Mouse (Mus musculus) forebrain, embryonic 15.5 days (tissue): Measurements from ENCODE around the gene 4931414P19Rik. TPM values are rescaled to one million over a fixed set of nuclear protein-coding genes. Genes with fewer than 3 reads are reported as not detected.
A peak's percentile ranks its signal among the peaks of the same experiment; 100 is the strongest.

Experiments used
- ATAC-seq: fragments of 200-750 bp; cut with Nextera tagmentation; replicated peaks from 2 replicates; pipeline ENCODE4 v1.8.0; 2017; ENCODE audit warnings: mild to moderate bottlenecking, moderate TSS enrichment, moderate library complexity
- H3K27ac ChIP-seq: fragments of 300-500 bp; sonication (generic); replicated peaks from 2 replicates; pipeline ENCODE4 v1.5.1; 2015; ENCODE audit warnings: mild to moderate bottlenecking, inconsistent platforms
- H3K27me3 ChIP-seq: fragments of 300-500 bp; sonication (generic); 2 replicates; pipeline ENCODE4 v1.6.1; 2015; ENCODE audit warnings: inconsistent platforms
- H3K36me3 ChIP-seq: fragments of 300-500 bp; sonication (generic); 2 replicates; pipeline ENCODE4 v1.6.1; 2015; ENCODE audit warnings: mild to moderate bottlenecking, inconsistent platforms
- H3K4me1 ChIP-seq: fragments of 300-500 bp; sonication (generic); 2 replicates; pipeline ENCODE4 v1.6.1; 2015; ENCODE audit warnings: inconsistent platforms
- H3K4me2 ChIP-seq: fragments of 300-500 bp; sonication (generic); replicated peaks from 2 replicates; pipeline ENCODE4 v1.6.1; 2015; ENCODE audit warnings: mild to moderate bottlenecking, inconsistent platforms
- H3K4me3 ChIP-seq: fragments of 300-500 bp; sonication (generic); 2 replicates; pipeline ENCODE4 v1.5.1; 2015; ENCODE audit warnings: mild to moderate bottlenecking, inconsistent platforms
- H3K9ac ChIP-seq: fragments of 300-500 bp; sonication (generic); replicated peaks from 2 replicates; pipeline ENCODE4 v1.6.1; 2015; ENCODE audit warnings: mild to moderate bottlenecking, inconsistent platforms
- H3K9me3 ChIP-seq: fragments of 300-500 bp; sonication (generic); 2 replicates; pipeline ENCODE4 v1.6.1; 2016; ENCODE audit warnings: inconsistent platforms
- WGBS: fragments of 180-500 bp; shearing (Covaris S2); methylation state at CpG from one replicate; pipeline ENCODE4 v1.1.7; 2015; ENCODE audit warnings: mixed read lengths; 5-methylcytosine and 5-hydroxymethylcytosine counted together
- microRNA counts: library from miRNA; unstranded; fragments of <30 nt; microRNA quantifications from one replicate; lab custom pipeline; 2016
- microRNA-seq: library from miRNA; unstranded; fragments of <30 nt; microRNA quantifications from one replicate; pipeline ENCODE4, GENCODE M21; 2016
- polyA plus RNA-seq: library from polyadenylated mRNA; unstranded; fragments of >200 nt; fragmentation: Nextera tagmentation; extraction: Ambion mirVana; gene quantifications from 2 replicates; pipeline ENCODE4 v1.2.1, GENCODE M21; 2015

The 4931414P19Rik gene
- polyA plus RNA-seq, 1 experiment from 2014 or later = 8.0 TPM

- no peak overlapping the region for H3K4me3 ChIP-seq
- H3K4me2 ChIP-seq = no peak overlapping the region
- H3K36me3 ChIP-seq = no peaks in the 10 kb centered on the region
- H3K9me3 ChIP-seq = no peaks in the 10 kb centered on the region
- no peak overlapping the region for H3K27ac ChIP-seq
- no peak for ATAC-seq
- WGBS = 86% methylated on average over 14 of the region's 14 CpGs
- H3K9ac ChIP-seq = no peak overlapping the region
- H3K4me1 ChIP-seq = no peaks in the 10 kb centered on the region
- no peaks in the 10 kb centered on the region for H3K27me3 ChIP-seq
These were observed 45.1 kb downstream of the 4931414P19Rik start for GRCm38 (mm10) chr14:54560527-54561242.

- 79% methylated on average over 8 of the region's 8 CpGs for WGBS
- H3K9ac ChIP-seq = no peak overlapping the region
- no peaks in the 10 kb centered on the region for H3K36me3 ChIP-seq
- no peak overlapping the region for H3K27ac ChIP-seq
- no peak overlapping the region for H3K4me3 ChIP-seq
- no peaks in the 10 kb centered on the region for H3K9me3 ChIP-seq
- H3K4me1 ChIP-seq = peaks cover 10% of the 10 kb centered on the region
- no peak overlapping the region for H3K4me2 ChIP-seq
- no peaks in the 10 kb centered on the region for H3K27me3 ChIP-seq
- ATAC-seq = no peak
These were observed 48.5 kb downstream of the 4931414P19Rik start for GRCm38 (mm10) chr14:54557330-54557729.

- Histone ChIP-seq H3K4me2 (peak within 1 kb of the TSS; percentile 83), H3K27ac (peak within 1 kb of the TSS; percentile 42), H3K4me1 (peaks cover 10% of the 10 kb centered on the region), H3K27me3 (no peaks in the 10 kb centered on the region), H3K9ac (peak within 1 kb of the TSS; percentile 52), H3K9me3 (no peaks in the 10 kb centered on the region), H3K4me3 (peak within 1 kb of the TSS; percentile 50), H3K36me3 (peaks cover 6% of the 10 kb centered on the region)
- under 1% methylated on average over 76 of the region's 76 CpGs for WGBS
- ATAC-seq = peak; percentile 92
These were observed 51.6 kb downstream of the 4931414P19Rik start, which contains the start of gene Haus4 for GRCm38 (mm10) chr14:54553975-54554769. Gene Haus4, minus strand, starts transcription at chr14:54554616.

- Histone ChIP-seq H3K4me1 (peaks cover 10% of the 10 kb centered on the region), H3K9me3 (no peaks in the 10 kb centered on the region), H3K4me3 (peak overlapping the region; percentile 50), H3K27me3 (no peaks in the 10 kb centered on the region), H3K9ac (peak overlapping the region; percentile 52), H3K4me2 (peak overlapping the region; percentile 83), H3K27ac (peak overlapping the region; percentile 42; the same call in 1 of the 2 replicates), H3K36me3 (peaks cover 13% of the 10 kb centered on the region)
- 1% methylated on average over 21 of the region's 21 CpGs for WGBS
- no peak for ATAC-seq
These were observed 52.3 kb downstream of the 4931414P19Rik start for GRCm38 (mm10) chr14:54553454-54553974.

GRCm38 (mm10) chr14:54544703-54545102, 61.1 kb downstream of the 4931414P19Rik start:
- H3K4me1 ChIP-seq = no peaks in the 10 kb centered on the region
- no peak overlapping the region for H3K9ac ChIP-seq
- H3K36me3 ChIP-seq = peaks cover 26% of the 10 kb centered on the region
- no peak overlapping the region for H3K4me3 ChIP-seq
- WGBS = 96% methylated on average over 5 of the region's 5 CpGs
- no peak overlapping the region for H3K27ac ChIP-seq
- no peak overlapping the region for H3K4me2 ChIP-seq
- H3K9me3 ChIP-seq = no peaks in the 10 kb centered on the region
- ATAC-seq = no peak
- no peaks in the 10 kb centered on the region for H3K27me3 ChIP-seq

GRCm38 (mm10) chr14:54540771-54541170, 65.0 kb downstream of the 4931414P19Rik start:
- peaks cover 6% of the 10 kb centered on the region for H3K36me3 ChIP-seq
- no peaks in the 10 kb centered on the region for H3K27me3 ChIP-seq
- H3K4me2 ChIP-seq = no peak overlapping the region
- H3K4me1 ChIP-seq = no peaks in the 10 kb centered on the region
- H3K9me3 ChIP-seq = no peaks in the 10 kb centered on the region
- no peak overlapping the region for H3K9ac ChIP-seq
- H3K27ac ChIP-seq = no peak overlapping the region
- no peak for ATAC-seq
- WGBS = 64% methylated on average over 11 of the region's 11 CpGs
- H3K4me3 ChIP-seq = no peak overlapping the region

- no peak overlapping the region for H3K9ac ChIP-seq
- H3K27ac ChIP-seq = no peak overlapping the region
- no peaks in the 10 kb centered on the region for H3K9me3 ChIP-seq
- no peaks in the 10 kb centered on the region for H3K4me1 ChIP-seq
- 83% methylated on average over 2 of the region's 2 CpGs for WGBS
- no peaks in the 10 kb centered on the region for H3K27me3 ChIP-seq
- H3K4me3 ChIP-seq = no peak overlapping the region
- ATAC-seq = no peak
- peaks cover 6% of the 10 kb centered on the region; the same call in 1 of the 2 replicates for H3K36me3 ChIP-seq
- no peak overlapping the region for H3K4me2 ChIP-seq
These were observed 67.2 kb downstream of the 4931414P19Rik start for GRCm38 (mm10) chr14:54538580-54538979.

MicroRNA genes within 50 kb of the gene (microRNA counts, 519-probe panel; counts per million panel counts)
- not detected for microRNA mmu-miR-686 (lab: Ali Mortazavi, UCI)

Small RNAs within 50 kb of the gene (microRNA-seq; reads per million reads assigned to microRNA genes)
- gene Mir686 (not detected), gene Mir6948 (1.1 reads per million)

Other genes starting within 250 kb of the 4931414P19Rik start
- gene Oxa1l, start 245.2 kb downstream of the 4931414P19Rik start, polyA plus RNA-seq = 47.9 and 48.1 TPM in 2 replicates
- gene Slc7a7, start 188.2 kb downstream of the 4931414P19Rik start, polyA plus RNA-seq = 5.0 and 5.2 TPM in 2 replicates
- 269 and 282 TPM in 2 replicates for gene Mrpl52, start 179.1 kb downstream of the 4931414P19Rik start, polyA plus RNA-seq
- gene Mmp14, start 174.4 kb downstream of the 4931414P19Rik start, polyA plus RNA-seq = 60.3 and 61.7 TPM in 2 replicates
- gene Lrp10, start 141.9 kb downstream of the 4931414P19Rik start, polyA plus RNA-seq = 32.5 and 33.9 TPM in 2 replicates
- 22.9 and 23.8 TPM in 2 replicates for gene Rem2, start 129.9 kb downstream of the 4931414P19Rik start, polyA plus RNA-seq
- gene Prmt5, start 88.5 kb downstream of the 4931414P19Rik start, polyA plus RNA-seq = 101 and 102 TPM in 2 replicates
- gene Haus4, start 51.4 kb downstream of the 4931414P19Rik start, polyA plus RNA-seq = 29.6 and 31.6 TPM in 2 replicates
- gene Ajuba, start 28.4 kb downstream of the 4931414P19Rik start, polyA plus RNA-seq = 11.1 and 13.1 TPM in 2 replicates
- 430 and 444 TPM in 2 replicates for gene Psmb5, start 12.0 kb upstream of the 4931414P19Rik start, polyA plus RNA-seq
- 0.15 TPM in 1 of 2 replicates, not detected in the other for gene Psmb11, start 15.4 kb upstream of the 4931414P19Rik start, polyA plus RNA-seq
- not detected in 2 replicates for gene Gm17606, start 35.0 kb upstream of the 4931414P19Rik start, polyA plus RNA-seq
- gene Cdh24, start 35.4 kb upstream of the 4931414P19Rik start, polyA plus RNA-seq = 7.6 and 8.6 TPM in 2 replicates
- 71.2 and 71.6 TPM in 2 replicates for gene 1700123O20Rik, start 80.2 kb upstream of the 4931414P19Rik start, polyA plus RNA-seq
- gene Acin1, start 80.9 kb upstream of the 4931414P19Rik start, polyA plus RNA-seq = 171 and 181 TPM in 2 replicates
- gene Gm29776, start 92.8 kb upstream of the 4931414P19Rik start, polyA plus RNA-seq = 0.23 and 0.25 TPM in 2 replicates
- gene Cebpe, start 106.2 kb upstream of the 4931414P19Rik start, polyA plus RNA-seq = not detected in 2 replicates
- 6.4 and 8.2 TPM in 2 replicates for gene Slc7a8, start 176.0 kb upstream of the 4931414P19Rik start, polyA plus RNA-seq
- gene Rnf212b, start 208.1 kb upstream of the 4931414P19Rik start, polyA plus RNA-seq = not detected in 2 replicates